Mouse (Mus musculus) liver, adult 10 weeks (tissue): ENCODE measurements around the gene Rasa2. TPM values are rescaled to one million over a fixed set of nuclear protein-coding genes. Genes with fewer than 3 reads are reported as not detected.

Experiments
- polyA plus RNA-seq: library from polyadenylated mRNA; stranded (reverse); fragments of 350-450 nt; fragmentation: Illumina TruSeq; extraction: RNeasy Lipid Tissue Mini Kit (QIAGEN cat#74804); gene quantifications from one replicate; pipeline ENCODE4 v1.2.3, GENCODE M21; 2014; ENCODE audit warnings: low read depth, low replicate concordance

Gene Rasa2
- 2.7 TPM for polyA plus RNA-seq

GRCm38 (mm10) chr9:96631389-96632072, at the start of gene Rasa2:
Gene Rasa2, minus strand, starts transcription at chr9:96631617.

GRCm38 (mm10) chr9:96524972-96525506, 106.4 kb downstream of the Rasa2 start, which contains the start of gene Gm28729:
Gene Gm28729, minus strand, starts transcription at chr9:96525264.

Other genes with a start within 250 kb of the Rasa2 start
- gene Rnf7, start 152.9 kb downstream of the Rasa2 start, polyA plus RNA-seq, result 59.1 TPM
- not detected for gene Gm28729, start 106.4 kb downstream of the Rasa2 start, polyA plus RNA-seq
- gene Zbtb38, start 121.2 kb upstream of the Rasa2 start, polyA plus RNA-seq, result 8.6 TPM